Mouse (Mus musculus) CD8-positive naive resting alpha-beta T cell, adult 57 days (primary cell): ENCODE results near the gene Cand1. TPM values are rescaled to one million over a fixed set of nuclear protein-coding genes. Genes with fewer than 3 reads are reported as not detected.

Experiments used
- total RNA-seq: library from RNA; stranded (reverse); gene quantifications from one replicate; pipeline ENCODE4 v1.2.4, GENCODE M21; 2023

Gene Cand1
- 92.7 TPM for total RNA-seq

GRCm38 (mm10) chr10:119239969-119240721 is at the start of gene Cand1:
Gene Cand1, minus strand, starts transcription at chr10:119240055.

Other genes starting within 250 kb of the Cand1 start
- not detected for gene Grip1, start 213.8 kb upstream of the Cand1 start, total RNA-seq